Mouse (Mus musculus): ENCODE data around the gene Tmem138.

DNA sequence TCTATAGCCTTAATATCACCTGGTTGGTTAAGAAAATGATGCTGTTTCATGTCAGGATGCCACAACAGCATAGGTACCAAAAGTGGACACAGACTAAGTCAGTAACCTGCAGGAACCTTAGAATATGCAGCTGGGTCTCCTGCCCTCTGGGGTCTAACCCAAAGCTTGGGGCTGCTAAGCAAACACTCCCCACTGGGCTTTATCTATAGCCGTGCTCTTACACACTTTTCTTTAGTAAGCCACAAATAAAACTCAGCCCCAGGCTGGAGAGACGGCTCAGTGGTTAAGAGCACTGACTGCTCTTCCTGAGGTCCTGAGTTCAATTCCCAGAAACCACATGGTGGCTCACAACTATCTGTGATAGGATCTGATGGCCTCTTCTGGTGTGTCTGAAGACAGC lies 20.2 kb downstream of the Tmem138 start:
- TF ChIP-seq CTCF (IDR thresholded peaks at IDR 0.05; ENCODE audit: low read depth, low read length) (no peak), POLR2A (IDR thresholded peaks at IDR 0.05; ENCODE audit: extremely low read depth, insufficient read depth, low read length) (no peak)
